Comparison of ENCODE assay signal across 9 mouse cellular contexts in genomic region chr3:38887381-38887991, GRCm38 (mm10). TPM values are rescaled to one million over a fixed set of nuclear protein-coding genes. Genes with fewer than 3 reads are reported as not detected.
DNase-seq lines count a peak whose midpoint lies in the region; ATAC-seq lines count a peak whose summit lies in the region.
"Had no signal": no experiment of that assay in that cellular context is flagged by ENCODE, and none has a peak within 500 bp of the region (broad histone marks: within the 10 kb centered on the region; RNA-seq: fewer than 3 reads in every experiment).

No protein-coding gene starts in this region.

- H3K9me3 ChIP-seq in hindbrain, embryonic 16.5 days (ENCODE audit: control insufficient read depth, low read length), result no peaks in the 10 kb centered on the region
- H3K9me3 ChIP-seq in limb, embryonic 10.5 days (replicated peaks), result 0 out of 2 replicates have a peak, but pooled peaks cover 3% of the 10 kb centered on the region
- H3K9me3 ChIP-seq in midbrain, embryonic 11.5 days (ENCODE audit: control insufficient read depth, low read length), result no peaks in the 10 kb centered on the region; the same call in 1 of the 2 replicates
- no peaks in the 10 kb centered on the region for H3K9me3 ChIP-seq in stomach, embryonic 15.5 days

- under 1% methylated on average over 47 of the region's 47 CpGs for WGBS in hindbrain, embryonic 16.5 days
- WGBS in limb, embryonic 10.5 days, result 4% methylated on average over 47 of the region's 47 CpGs
- under 1% methylated on average over 47 of the region's 47 CpGs for WGBS in midbrain, embryonic 11.5 days
- WGBS in stomach, embryonic 15.5 days, result 1% methylated on average over 47 of the region's 47 CpGs

- peak overlapping the region; percentile 86 for H3K4me3 ChIP-seq in brown adipose tissue, adult 24 weeks (ENCODE audit: insufficient read depth, low read depth, low read length)
- peak overlapping the region; percentile 80 for H3K4me3 ChIP-seq in hindbrain, embryonic 16.5 days (ENCODE audit: low read length)
- H3K4me3 ChIP-seq in limb, embryonic 10.5 days, result peak overlapping the region; percentile 83
- H3K4me3 ChIP-seq in midbrain, embryonic 11.5 days (ENCODE audit: low read depth, low read length), result peak overlapping the region; percentile 82
- H3K4me3 ChIP-seq in stomach, embryonic 15.5 days (replicated peaks), result peak overlapping the region; percentile 61

- peak overlapping the region; percentile 91 for H3K9ac ChIP-seq in hindbrain, embryonic 16.5 days (ENCODE audit: low read depth, low read length)
- peak overlapping the region; percentile 88 for H3K9ac ChIP-seq in midbrain, embryonic 11.5 days (ENCODE audit: low read length)
- H3K9ac ChIP-seq in stomach, embryonic 15.5 days, result peak overlapping the region; percentile 47

- peak overlapping the region; percentile 93 for H3K4me2 ChIP-seq in hindbrain, embryonic 16.5 days (ENCODE audit: low read length)
- H3K4me2 ChIP-seq in midbrain, embryonic 11.5 days, result peak overlapping the region; percentile 69
- H3K4me2 ChIP-seq in stomach, embryonic 15.5 days, result peak overlapping the region; percentile 89

- peaks cover 9% of the 10 kb centered on the region for H3K4me1 ChIP-seq in brown adipose tissue, adult 24 weeks (ENCODE audit: control insufficient read depth, insufficient read depth, insufficient read length, low read length)
- peaks cover 21% of the 10 kb centered on the region for H3K4me1 ChIP-seq in hindbrain, embryonic 16.5 days (ENCODE audit: control insufficient read depth, insufficient read depth, low read depth, low read length)
- peaks cover 48% of the 10 kb centered on the region for H3K4me1 ChIP-seq in limb, embryonic 10.5 days
- peaks cover 31% of the 10 kb centered on the region for H3K4me1 ChIP-seq in midbrain, embryonic 11.5 days (ENCODE audit: control insufficient read depth, insufficient read depth, low read length)
- peaks cover 4% of the 10 kb centered on the region; the same call in 1 of the 2 replicates for H3K4me1 ChIP-seq in stomach, embryonic 15.5 days

- no peaks in the 10 kb centered on the region for H3K27me3 ChIP-seq in hindbrain, embryonic 16.5 days (replicated peaks; ENCODE audit: control insufficient read depth, insufficient read depth, low read length)
- peaks cover 29% of the 10 kb centered on the region for H3K27me3 ChIP-seq in limb, embryonic 10.5 days (ENCODE audit: low read depth, poor library complexity, severe bottlenecking)
- no peaks in the 10 kb centered on the region; the same call in 1 of the 2 replicates for H3K27me3 ChIP-seq in midbrain, embryonic 11.5 days (ENCODE audit: control insufficient read depth, insufficient read depth, low read length)
- H3K27me3 ChIP-seq in stomach, embryonic 15.5 days (replicated peaks), result no peaks in the 10 kb centered on the region
- H3K27me3 ChIP-seq: CH12.LX had no signal

- peak; percentile 43 for ATAC-seq in hindbrain, embryonic 16.5 days
- ATAC-seq in midbrain, embryonic 11.5 days (ENCODE audit: low FRiP score), result peak; percentile 1
- ATAC-seq in stomach, embryonic 15.5 days (ENCODE audit: insufficient read depth, low FRiP score, low read depth), result no peak

- H3K36me3 ChIP-seq in hindbrain, embryonic 16.5 days (ENCODE audit: control insufficient read depth, insufficient read depth, low read length), result peaks cover 7% of the 10 kb centered on the region; the same call in 1 of the 2 replicates
- H3K36me3 ChIP-seq in limb, embryonic 10.5 days, result peaks cover 41% of the 10 kb centered on the region
- peaks cover 14% of the 10 kb centered on the region for H3K36me3 ChIP-seq in midbrain, embryonic 11.5 days (ENCODE audit: control insufficient read depth, insufficient read depth, low read length)
- H3K36me3 ChIP-seq in stomach, embryonic 15.5 days, result peaks cover 10% of the 10 kb centered on the region; the same call in 1 of the 2 replicates

- H3K27ac ChIP-seq in brown adipose tissue, adult 24 weeks (replicated peaks; ENCODE audit: low read depth, low read length), result 0 out of 2 replicates have a peak overlapping the region, but pooled peaks have one; percentile 18
- peak overlapping the region; percentile 96 for H3K27ac ChIP-seq in hindbrain, embryonic 16.5 days (ENCODE audit: low read depth, low read length)
- peak overlapping the region; percentile 96 for H3K27ac ChIP-seq in limb, embryonic 10.5 days
- H3K27ac ChIP-seq in midbrain, embryonic 11.5 days (ENCODE audit: low read depth, low read length), result no peak overlapping the region
- peak overlapping the region; percentile 96; the same call in 1 of the 2 replicates for H3K27ac ChIP-seq in stomach, embryonic 15.5 days

- DNase-seq in cerebellum, postnatal 25 days, result peak; percentile 63 to 68
- no peak for DNase-seq in cerebellum, adult 11 months
- peak; percentile 60 to 67 for DNase-seq in frontal cortex, postnatal 36 days (ENCODE audit: low spot score in 2 of 2)
- DNase-seq in limb, embryonic 10.5 days (ENCODE audit: low spot score), result peak; percentile 75
- peak; percentile 96 for DNase-seq in midbrain, embryonic 11.5 days (ENCODE audit: low spot score, missing footprints)

RNA-seq across cellular contexts. Expression of gene Fat4, which starts 0.7 kb away (rescaled TPM):
- polyA plus RNA-seq in brown adipose tissue, adult 24 weeks (2012; ENCODE audit: insufficient read depth, insufficient read length, missing spikeins), result 0.91 and 1.3 TPM in 2 replicates
- polyA plus RNA-seq in hindbrain, embryonic 16.5 days (2015; fragmentation: Nextera tagmentation; extraction: Ambion mirVana), result 6.8 and 7.2 TPM in 2 replicates
- polyA plus RNA-seq in limb, embryonic 10.5 days (2016; fragmentation: Nextera tagmentation; extraction: Ambion mirVana), result 2.7 and 6.6 TPM in 2 replicates
- polyA plus RNA-seq in midbrain, embryonic 11.5 days (2014; fragmentation: Nextera tagmentation; extraction: Ambion mirVana), result 9.3 and 10.3 TPM in 2 replicates
- 7.3 and 8.8 TPM in 2 replicates for polyA plus RNA-seq in stomach, embryonic 15.5 days (2015; fragmentation: Nextera tagmentation; extraction: Ambion mirVana)
